In genomic region chr11:31845111-31845510, GRCm38 (mm10) we compare ENCODE assay signal across 8 mouse cellular contexts. TPM values are rescaled to one million over a fixed set of nuclear protein-coding genes. Genes with fewer than 3 reads are reported as not detected.
DNase-seq lines count a peak whose midpoint lies in the region; ATAC-seq and TF ChIP-seq lines count a peak whose summit lies in the region.
"Not testable (repeated sequence)": the region's sequence is repeated elsewhere in the genome, so short reads cannot be mapped to it uniquely, and the experiment has no call there.

No protein-coding gene starts in this region.

- TF ChIP-seq CTCF in MEL (IDR thresholded peaks at IDR 0.05 in 2 of 3, conservative IDR thresholded peaks at IDR 0.05 in 1 of 3; ENCODE audit: control insufficient read depth in 1 of 3, insufficient read depth in 1 of 3, low read depth in 2 of 3, low read length in 3 of 3, poor library complexity in 1 of 3, severe bottlenecking in 1 of 3); gastrocnemius, adult 2 months (IDR thresholded peaks at IDR 0.05); liver, postnatal 0 days (IDR thresholded peaks at IDR 0.05; ENCODE audit: low read depth): not testable (repeated sequence)

- not testable (repeated sequence) for H3K9me3 ChIP-seq in MEL (replicated peaks; ENCODE audit: insufficient read depth, low read length); heart, embryonic 10.5 days; liver, embryonic 11.5 days (ENCODE audit: control insufficient read depth, low read length); liver, embryonic 13.5 days (replicated peaks); liver, embryonic 15.5 days (replicated peaks); liver, postnatal 0 days (ENCODE audit: low read length); megakaryocyte, embryonic 14.5 days

- intact Hi-C loops in gastrocnemius, adult 2 months (cut with DNase I): not testable (repeated sequence)

- H3K4me1 ChIP-seq in MEL (ENCODE audit: control insufficient read depth in 1 of 2, insufficient read depth in 2 of 2, low read length in 2 of 2): peaks cover 11 to 29% of the 10 kb centered on the region in 2 experiments
- H3K4me1 ChIP-seq in heart, embryonic 10.5 days: peaks cover 17% of the 10 kb centered on the region
- peaks cover 31% of the 10 kb centered on the region for H3K4me1 ChIP-seq in liver, embryonic 11.5 days (replicated peaks; ENCODE audit: control insufficient read depth, insufficient read depth, low read length)
- H3K4me1 ChIP-seq in liver, embryonic 13.5 days (replicated peaks): peaks cover 72% of the 10 kb centered on the region
- peaks cover 72% of the 10 kb centered on the region for H3K4me1 ChIP-seq in liver, embryonic 15.5 days (replicated peaks)
- peaks cover 53% of the 10 kb centered on the region for H3K4me1 ChIP-seq in liver, postnatal 0 days (ENCODE audit: insufficient read depth)
- H3K4me1 ChIP-seq in megakaryocyte, embryonic 14.5 days: peaks cover 99% of the 10 kb centered on the region

- H3K27me3 ChIP-seq in MEL (ENCODE audit: control insufficient read depth in 1 of 2, insufficient read depth in 2 of 2, low read length in 2 of 2); heart, embryonic 10.5 days (ENCODE audit: insufficient read depth, poor library complexity, severe bottlenecking); liver, embryonic 11.5 days (replicated peaks; ENCODE audit: control insufficient read depth, insufficient read depth, low read length); liver, embryonic 13.5 days; liver, embryonic 15.5 days; liver, postnatal 0 days (ENCODE audit: insufficient read depth, low read length); megakaryocyte, embryonic 14.5 days (replicated peaks): not testable (repeated sequence)

- H3K4me2 ChIP-seq in liver, embryonic 11.5 days; liver, embryonic 15.5 days: not testable (repeated sequence)
- H3K4me2 ChIP-seq in liver, embryonic 13.5 days: 0 out of 2 replicates have a peak overlapping the region, but pooled peaks have one; percentile 56
- H3K4me2 ChIP-seq in liver, postnatal 0 days (ENCODE audit: low read depth, low read length): 0 out of 2 replicates have a peak overlapping the region, but pooled peaks have one; percentile 49

- 91% methylated on average over 1 of the region's 1 CpGs for WGBS in heart, embryonic 10.5 days
- WGBS in liver, embryonic 11.5 days: 83% methylated on average over 1 of the region's 1 CpGs
- 81% methylated on average over 1 of the region's 1 CpGs for WGBS in liver, embryonic 13.5 days (ENCODE audit: insufficient replicate concordance)
- 69% methylated on average over 1 of the region's 1 CpGs for WGBS in liver, embryonic 15.5 days (ENCODE audit: insufficient replicate concordance)
- WGBS in liver, postnatal 0 days (ENCODE audit: insufficient replicate concordance): 85% methylated on average over 1 of the region's 1 CpGs

- TF ChIP-seq POLR2A in MEL (IDR thresholded peaks at IDR 0.05; ENCODE audit: control insufficient read depth in 1 of 2, insufficient read depth in 1 of 2, low read depth in 1 of 2, low read length in 2 of 2, poor library complexity in 1 of 2): not testable (repeated sequence)

- peak overlapping the region; percentile 60; the same call in 1 of the 2 replicates for H3K27ac ChIP-seq in MEL (ENCODE audit: control insufficient read depth, low read depth, low read length)
- 0 out of 2 replicates have a peak overlapping the region, but pooled peaks have one; percentile 16 for H3K27ac ChIP-seq in gastrocnemius, adult 2 months
- H3K27ac ChIP-seq in heart, embryonic 10.5 days: peak overlapping the region; percentile 79; the same call in 1 of the 2 replicates
- peak overlapping the region; percentile 97; the same call in 1 of the 2 replicates for H3K27ac ChIP-seq in liver, embryonic 11.5 days (ENCODE audit: low read depth, low read length)
- H3K27ac ChIP-seq in liver, embryonic 13.5 days: peak overlapping the region; percentile 99
- peak overlapping the region; percentile 98 for H3K27ac ChIP-seq in liver, embryonic 15.5 days (replicated peaks)
- H3K27ac ChIP-seq in liver, postnatal 0 days (ENCODE audit: low read depth): peak overlapping the region; percentile 91

- H3K36me3 ChIP-seq in MEL (ENCODE audit: control insufficient read depth in 1 of 2, insufficient read depth in 2 of 2, low read length in 2 of 2): peaks cover 0 to 23% of the 10 kb centered on the region in 2 experiments; a peak in 2 of 4 replicates
- not testable (repeated sequence) for H3K36me3 ChIP-seq in heart, embryonic 10.5 days; liver, embryonic 11.5 days (ENCODE audit: control insufficient read depth, insufficient read depth, low read length); liver, embryonic 13.5 days; liver, embryonic 15.5 days (replicated peaks); liver, postnatal 0 days (replicated peaks; ENCODE audit: insufficient read depth, low read length); megakaryocyte, embryonic 14.5 days (replicated peaks; ENCODE audit: low read length)

- H3K79me2 ChIP-seq in MEL (ENCODE audit: control insufficient read depth, insufficient read depth, low read length, poor library complexity): not testable (repeated sequence)

- ATAC-seq in liver, embryonic 11.5 days (replicated peaks; ENCODE audit: low FRiP score); liver, embryonic 13.5 days (ENCODE audit: low read depth); liver, embryonic 15.5 days (ENCODE audit: insufficient read depth); liver, postnatal 0 days: not testable (repeated sequence)

- H3K4me3 ChIP-seq in MEL (ENCODE audit: control insufficient read depth in 1 of 2, insufficient read depth in 1 of 2, low read depth in 2 of 2, low read length in 2 of 2); gastrocnemius, adult 2 months; heart, embryonic 10.5 days; liver, embryonic 11.5 days (ENCODE audit: low read depth, low read length); liver, embryonic 13.5 days (replicated peaks); liver, embryonic 15.5 days (replicated peaks); liver, postnatal 0 days (ENCODE audit: low read depth, low read length): not testable (repeated sequence)
- H3K4me3 ChIP-seq in megakaryocyte, embryonic 14.5 days (replicated peaks): peak overlapping the region; percentile 56

- DNase-seq in MEL (ENCODE audit: low read depth, low spot score): peak; percentile 42
- DNase-seq in gastrocnemius, adult 2 months; heart, embryonic 10.5 days (ENCODE audit: low spot score); liver, embryonic 11.5 days (ENCODE audit: low spot score); liver, embryonic 13.5 days; liver, postnatal 0 days: not testable (repeated sequence)

- TF ChIP-seq EP300 in MEL (IDR thresholded peaks at IDR 0.05; ENCODE audit: low read depth in 1 of 2, low read length in 2 of 2): 0 out of 4 replicates have a peak, but pooled peaks of 1 of the 2 experiments have one; percentile 10
- peak; percentile 50 for TF ChIP-seq EP300 in liver, postnatal 0 days (IDR thresholded peaks at IDR 0.05; ENCODE audit: low read depth)

- not testable (repeated sequence) for TF ChIP-seq RAD21 in MEL (IDR thresholded peaks at IDR 0.05; ENCODE audit: low read depth, low read length)

- H3K9ac ChIP-seq in MEL (ENCODE audit: control insufficient read depth, low read depth, low read length, poor library complexity, severe bottlenecking): not testable (repeated sequence)
- H3K9ac ChIP-seq in liver, embryonic 11.5 days (ENCODE audit: low read depth, low read length): 0 out of 2 replicates have a peak overlapping the region, but pooled peaks have one; percentile 20
- H3K9ac ChIP-seq in liver, embryonic 13.5 days: peak overlapping the region; percentile 81
- peak overlapping the region; percentile 63 for H3K9ac ChIP-seq in liver, embryonic 15.5 days
- H3K9ac ChIP-seq in liver, postnatal 0 days (replicated peaks): 0 out of 2 replicates have a peak overlapping the region, but pooled peaks have one; percentile 41

TF ChIP-seq in MEL, 35 proteins besides CTCF, POLR2A, EP300 and RAD21:
- TF ChIP-seq TAL1 (IDR thresholded peaks at IDR 0.05; ENCODE audit: low read length): peak; percentile 56

RNA-seq across cellular contexts. Expression of gene Cpeb4, which starts 26.9 kb away (rescaled TPM):
- 3.4 and 3.8 TPM in 2 replicates for total RNA-seq in MEL (2012; rRNA removed)
- polyA plus RNA-seq in MEL (2012; ENCODE audit: insufficient read depth in 1 of 2, insufficient read length in 2 of 2, low read depth in 1 of 2, low replicate concordance in 2 of 2, missing spikeins in 1 of 2): 1 to 10 TPM in 1 of 2 experiments, not detected in 1; 4.9 TPM
- total RNA-seq in gastrocnemius, adult 2 months (2021): 100 to 1,000 TPM in 1 of 2 experiments, 10 to 100 TPM in 1; 95.0 to 120 TPM
- 5.4 and 8.3 TPM in 2 replicates for polyA plus RNA-seq in heart, embryonic 10.5 days (2016; fragmentation: Nextera tagmentation; extraction: Ambion mirVana)
- polyA plus RNA-seq in liver, embryonic 11.5 days (2014; fragmentation: Nextera tagmentation; extraction: Ambion mirVana): 14.4 and 15.8 TPM in 2 replicates
- polyA plus RNA-seq in liver, embryonic 13.5 days (2015; fragmentation: Nextera tagmentation; extraction: Ambion mirVana): 14.3 and 21.6 TPM in 2 replicates
- 19.0 and 19.1 TPM in 2 replicates for polyA plus RNA-seq in liver, embryonic 15.5 days (2015; fragmentation: Nextera tagmentation; extraction: Ambion mirVana)
- polyA plus RNA-seq in liver, postnatal 0 days (2015; fragmentation: Nextera tagmentation; extraction: Ambion mirVana): 7.0 and 10.0 TPM in 2 replicates
- 3.9 and 4.8 TPM in 2 replicates for polyA plus RNA-seq in megakaryocyte, embryonic 14.5 days (2012; ENCODE audit: insufficient read depth, low replicate concordance)

Comparison
In these comparisons a context has a peak if more than half of its experiments do, and no peak if none do; other contexts are left out.
1. H3K27ac ChIP-seq: peak in every context shown above with its lines; median percentile 99 in liver, embryonic 13.5 days; 98 in liver, embryonic 15.5 days; 97 in liver, embryonic 11.5 days; 91 in liver, postnatal 0 days; 79 in heart, embryonic 10.5 days; 60 in MEL; 16 in gastrocnemius, adult 2 months.